Mouse (Mus musculus) limb, embryonic 12.5 days (tissue): Measurements from ENCODE around the gene Zdhhc22. TPM values are rescaled to one million over a fixed set of nuclear protein-coding genes. Genes with fewer than 3 reads are reported as not detected.

Experiments used
- ATAC-seq: fragments of 200-750 bp; cut with Nextera tagmentation; 2 replicates; pipeline ENCODE4 v1.8.0; 2017; ENCODE audit warnings: low read depth, moderate TSS enrichment; ENCODE audit not compliant: insufficient number of reproducible peaks, insufficient read depth, low FRiP score, low TSS enrichment
- H3K27ac ChIP-seq: fragments of 300-500 bp; sonication (generic); 2 replicates; pipeline ENCODE4 v1.5.1; 2016; ENCODE audit warnings: mild to moderate bottlenecking, moderate library complexity
- H3K27me3 ChIP-seq: fragments of 300-500 bp; sonication (generic); 2 replicates; pipeline ENCODE4 v1.6.1; 2016; ENCODE audit warnings: mild to moderate bottlenecking, moderate library complexity
- H3K36me3 ChIP-seq: fragments of 300-500 bp; sonication (generic); 2 replicates; pipeline ENCODE4 v1.6.1; 2016; ENCODE audit warnings: mild to moderate bottlenecking, moderate library complexity
- H3K4me1 ChIP-seq: fragments of 300-500 bp; sonication (generic); replicated peaks from 2 replicates; pipeline ENCODE4 v1.6.1; 2016
- H3K4me2 ChIP-seq: fragments of 300-500 bp; sonication (generic); 2 replicates; pipeline ENCODE4 v1.6.1; 2016; ENCODE audit warnings: mild to moderate bottlenecking, moderate library complexity
- H3K4me3 ChIP-seq: fragments of 300-500 bp; sonication (generic); replicated peaks from 2 replicates; pipeline ENCODE4 v1.5.1; 2016; ENCODE audit warnings: mild to moderate bottlenecking
- H3K9ac ChIP-seq: fragments of 300-500 bp; sonication (generic); replicated peaks from 2 replicates; pipeline ENCODE4 v1.6.1; 2016; ENCODE audit warnings: mild to moderate bottlenecking, moderate library complexity
- H3K9me3 ChIP-seq: fragments of 300-500 bp; sonication (generic); 2 replicates; pipeline ENCODE4 v1.6.1; 2016; ENCODE audit warnings: mild to moderate bottlenecking, moderate library complexity
- WGBS: fragments of 180-500 bp; shearing (Covaris S2); methylation state at CpG from one replicate; pipeline ENCODE4 v1.1.7; 2016; 5-methylcytosine and 5-hydroxymethylcytosine counted together
- polyA plus RNA-seq: library from polyadenylated mRNA; unstranded; fragments of >200 nt; fragmentation: Nextera tagmentation; extraction: Ambion mirVana; gene quantifications from 2 replicates; pipeline ENCODE4 v1.2.1, GENCODE M21; 2016

Gene Zdhhc22
- polyA plus RNA-seq, 1 experiment from 2014 or later, result 0.20 TPM

- Histone ChIP-seq H3K4me3 (peak overlapping the region; percentile 70), H3K27ac (peak overlapping the region; percentile 100; the same call in 1 of the 2 replicates), H3K9me3 (no peaks in the 10 kb centered on the region), H3K36me3 (peaks cover 5% of the 10 kb centered on the region), H3K4me1 (peaks cover 26% of the 10 kb centered on the region), H3K27me3 (no peaks in the 10 kb centered on the region), H3K4me2 (peak overlapping the region; percentile 89), H3K9ac (peak overlapping the region; percentile 91)
- 20% methylated on average over 26 of the region's 26 CpGs for WGBS
- ATAC-seq, result peak; percentile 26
These were observed 42.4 kb downstream of the Zdhhc22 start for GRCm38 (mm10) chr12:86947681-86948401.

- Histone ChIP-seq H3K4me2 (peak within 1 kb of the TSS; percentile 89), H3K9ac (peak within 1 kb of the TSS; percentile 91), H3K9me3 (no peaks in the 10 kb centered on the region), H3K36me3 (no peaks in the 10 kb centered on the region), H3K27me3 (no peaks in the 10 kb centered on the region), H3K4me1 (peaks cover 26% of the 10 kb centered on the region), H3K27ac (peak within 1 kb of the TSS; percentile 100), H3K4me3 (peak within 1 kb of the TSS; percentile 70)
- peak; percentile 99 for ATAC-seq
- WGBS, result under 1% methylated on average over 64 of the region's 64 CpGs
These were observed 43.2 kb downstream of the Zdhhc22 start, which contains the start of gene Cipc for GRCm38 (mm10) chr12:86946862-86947574. TSS of gene Cipc (plus strand) at chr12:86947043.

- Histone ChIP-seq H3K4me2 (peak overlapping the region; percentile 89), H3K36me3 (no peaks in the 10 kb centered on the region), H3K4me1 (peaks cover 26% of the 10 kb centered on the region), H3K9ac (peak overlapping the region; percentile 91), H3K27me3 (no peaks in the 10 kb centered on the region), H3K27ac (peak overlapping the region; percentile 100), H3K9me3 (no peaks in the 10 kb centered on the region), H3K4me3 (peak overlapping the region; percentile 70)
- ATAC-seq, result no peak
- 2% methylated on average over 17 of the region's 17 CpGs for WGBS
These were observed 43.9 kb downstream of the Zdhhc22 start for GRCm38 (mm10) chr12:86946301-86946781.

GRCm38 (mm10) chr12:86945126-86945525 is 45.1 kb downstream of the Zdhhc22 start:
- ATAC-seq, result no peak
- 7% methylated on average over 4 of the region's 4 CpGs for WGBS
- Histone ChIP-seq H3K27ac (no peak overlapping the region), H3K27me3 (no peaks in the 10 kb centered on the region), H3K4me3 (no peak overlapping the region), H3K9me3 (no peaks in the 10 kb centered on the region), H3K4me1 (peaks cover 26% of the 10 kb centered on the region), H3K4me2 (no peak overlapping the region), H3K36me3 (no peaks in the 10 kb centered on the region), H3K9ac (no peak overlapping the region)

- no peaks in the 10 kb centered on the region for H3K27me3 ChIP-seq
- no peaks in the 10 kb centered on the region for H3K36me3 ChIP-seq
- H3K4me2 ChIP-seq, result no peak overlapping the region
- ATAC-seq, result no peak
- H3K9me3 ChIP-seq, result no peaks in the 10 kb centered on the region
- H3K27ac ChIP-seq, result no peak overlapping the region
- no peak overlapping the region for H3K9ac ChIP-seq
- no peak overlapping the region for H3K4me3 ChIP-seq
- 89% methylated on average over 8 of the region's 8 CpGs for WGBS
- H3K4me1 ChIP-seq, result peaks cover 13% of the 10 kb centered on the region
These were observed 46.8 kb downstream of the Zdhhc22 start for GRCm38 (mm10) chr12:86943421-86943820.

- WGBS, result 63% methylated on average over 5 of the region's 5 CpGs
- Histone ChIP-seq H3K4me1 (peaks cover 6% of the 10 kb centered on the region), H3K27me3 (no peaks in the 10 kb centered on the region), H3K4me3 (no peak overlapping the region), H3K27ac (no peak overlapping the region), H3K4me2 (no peak overlapping the region), H3K9ac (no peak overlapping the region), H3K9me3 (no peaks in the 10 kb centered on the region), H3K36me3 (no peaks in the 10 kb centered on the region)
- no peak for ATAC-seq
These were observed 48.3 kb downstream of the Zdhhc22 start for GRCm38 (mm10) chr12:86941734-86942486.

- Histone ChIP-seq H3K9me3 (no peaks in the 10 kb centered on the region), H3K27me3 (no peaks in the 10 kb centered on the region), H3K36me3 (no peaks in the 10 kb centered on the region), H3K4me3 (no peak overlapping the region), H3K4me2 (no peak overlapping the region), H3K4me1 (peaks cover 4% of the 10 kb centered on the region), H3K9ac (no peak overlapping the region; the same call in 1 of the 2 replicates), H3K27ac (no peak overlapping the region)
- ATAC-seq, result no peak
- WGBS, result 56% methylated on average over 11 of the region's 11 CpGs
These were observed 49.1 kb downstream of the Zdhhc22 start for GRCm38 (mm10) chr12:86941173-86941572.

GRCm38 (mm10) chr12:86938571-86938970 is 51.7 kb downstream of the Zdhhc22 start:
- no peak for ATAC-seq
- Histone ChIP-seq H3K4me3 (no peak overlapping the region), H3K9me3 (no peaks in the 10 kb centered on the region), H3K36me3 (no peaks in the 10 kb centered on the region), H3K4me1 (no peaks in the 10 kb centered on the region), H3K4me2 (no peak overlapping the region), H3K27ac (no peak overlapping the region), H3K27me3 (no peaks in the 10 kb centered on the region), H3K9ac (no peak overlapping the region)
- WGBS, result 76% methylated on average over 9 of the region's 9 CpGs

- no peak overlapping the region for H3K4me3 ChIP-seq
- 78% methylated on average over 11 of the region's 11 CpGs for whole genome bisulfite sequencing
- no peaks in the 10 kb centered on the region for H3K27me3 ChIP-seq
- H3K9ac ChIP-seq, result no peak overlapping the region
- no peaks in the 10 kb centered on the region for H3K36me3 ChIP-seq
- H3K4me2 ChIP-seq, result no peak overlapping the region
- no peaks in the 10 kb centered on the region for H3K4me1 ChIP-seq
- H3K27ac ChIP-seq, result no peak overlapping the region
- no peaks in the 10 kb centered on the region for H3K9me3 ChIP-seq
- no peak for ATAC-seq
These were observed 53.5 kb downstream of the Zdhhc22 start for GRCm38 (mm10) chr12:86936587-86937343.

GRCm38 (mm10) chr12:86935692-86936282 is 54.4 kb downstream of the Zdhhc22 start:
- Histone ChIP-seq H3K9me3 (no peaks in the 10 kb centered on the region), H3K27ac (no peak overlapping the region), H3K4me3 (no peak overlapping the region), H3K36me3 (no peaks in the 10 kb centered on the region), H3K4me2 (no peak overlapping the region), H3K9ac (no peak overlapping the region), H3K27me3 (no peaks in the 10 kb centered on the region), H3K4me1 (no peaks in the 10 kb centered on the region)
- 84% methylated on average over 8 of the region's 8 CpGs for WGBS
- ATAC-seq, result no peak
